Mouse (Mus musculus): ENCODE data around the gene Ankrd10. TPM values are rescaled to one million over a fixed set of nuclear protein-coding genes. Genes with fewer than 3 reads are reported as not detected.

The Ankrd10 gene
- polyA plus RNA-seq, 1 experiment from 2014 or later = 87.0 TPM

DNA sequence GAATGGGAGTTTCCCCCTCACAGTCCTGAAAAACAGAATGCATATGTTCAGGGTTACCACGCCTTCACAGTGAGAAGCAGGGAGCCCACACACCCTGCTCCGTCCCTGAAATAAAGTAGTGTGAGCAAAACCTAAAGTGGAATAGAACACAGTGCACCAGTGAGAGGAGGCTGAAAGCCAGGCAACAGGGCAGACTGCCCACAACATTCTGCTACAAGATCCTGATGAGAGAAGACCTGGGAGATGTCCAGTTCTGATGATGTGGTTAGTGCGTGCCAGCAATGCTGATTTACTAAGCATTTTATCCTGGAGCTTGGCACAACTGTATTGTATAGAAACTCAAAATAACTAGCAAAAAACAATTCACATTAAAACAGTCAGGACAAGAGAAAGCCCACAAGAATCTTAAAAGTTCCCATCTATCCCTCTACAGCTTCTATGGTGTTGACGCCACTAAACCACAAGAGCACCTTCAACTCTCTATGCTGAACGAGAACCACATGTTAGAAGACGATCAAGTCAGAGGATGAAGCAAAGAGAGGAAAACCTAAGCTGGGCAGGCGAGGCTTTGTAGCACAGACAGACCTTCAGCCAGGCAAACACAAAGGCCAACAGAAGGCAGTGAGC is 6.9 kb downstream of the Ankrd10 start:
- H3K4me1 ChIP-seq (ENCODE audit: control insufficient read depth, insufficient read depth, low read length) = no peaks in the 10 kb centered on the region; the same call in 1 of the 2 replicates
- no peak overlapping the region for H3K27ac ChIP-seq (replicated peaks; ENCODE audit: low read depth, low read length)
- H3K9me3 ChIP-seq (replicated peaks; ENCODE audit: control insufficient read depth, low read length) = no peaks in the 10 kb centered on the region
- no peaks in the 10 kb centered on the region for H3K27me3 ChIP-seq (ENCODE audit: control insufficient read depth, insufficient read depth, low read length)
- H3K9ac ChIP-seq (replicated peaks; ENCODE audit: low read length) = no peak overlapping the region
- DNase-seq (ENCODE audit: low spot score) (no peak), ATAC-seq (replicated peaks; ENCODE audit: insufficient number of reproducible peaks, low FRiP score, low TSS enrichment, low read depth) (no peak)
- no peak overlapping the region for H3K4me2 ChIP-seq (ENCODE audit: low read depth, low read length)
- peaks cover 11% of the 10 kb centered on the region for H3K36me3 ChIP-seq (replicated peaks; ENCODE audit: control insufficient read depth, insufficient read depth, low read depth, low read length)
- no peak overlapping the region for H3K4me3 ChIP-seq (ENCODE audit: low read depth, low read length)
- WGBS = 71% methylated on average over 7 of the region's 7 CpGs

- no peak for ATAC-seq (replicated peaks; ENCODE audit: insufficient number of reproducible peaks, low FRiP score, low TSS enrichment, low read depth)
- no peaks in the 10 kb centered on the region for H3K4me1 ChIP-seq (ENCODE audit: control insufficient read depth, insufficient read depth, low read length)
- H3K4me3 ChIP-seq (ENCODE audit: low read depth, low read length) = no peak overlapping the region
- no peaks in the 10 kb centered on the region for H3K9me3 ChIP-seq (replicated peaks; ENCODE audit: control insufficient read depth, low read length)
- DNase-seq (ENCODE audit: low spot score) = no peak
- H3K9ac ChIP-seq (replicated peaks; ENCODE audit: low read length) = no peak overlapping the region
- no peak overlapping the region for H3K27ac ChIP-seq (replicated peaks; ENCODE audit: low read depth, low read length)
- no peak overlapping the region for H3K4me2 ChIP-seq (ENCODE audit: low read depth, low read length)
- WGBS = 87% methylated on average over 9 of the region's 9 CpGs
- peaks cover 11% of the 10 kb centered on the region for H3K36me3 ChIP-seq (replicated peaks; ENCODE audit: control insufficient read depth, insufficient read depth, low read depth, low read length)
- no peaks in the 10 kb centered on the region for H3K27me3 ChIP-seq (ENCODE audit: control insufficient read depth, insufficient read depth, low read length)
Observed at GRCm38 (mm10) chr8:11627717-11628116, 7.8 kb downstream of the Ankrd10 start.

GRCm38 (mm10) chr8:11625084-11625483 is 10.5 kb downstream of the Ankrd10 start:
- peaks cover 5% of the 10 kb centered on the region for H3K36me3 ChIP-seq (replicated peaks; ENCODE audit: control insufficient read depth, insufficient read depth, low read depth, low read length)
- DNase-seq (ENCODE audit: low spot score) (no peak), ATAC-seq (replicated peaks; ENCODE audit: insufficient number of reproducible peaks, low FRiP score, low TSS enrichment, low read depth) (no peak)
- H3K4me2 ChIP-seq (ENCODE audit: low read depth, low read length) = no peak overlapping the region
- H3K9me3 ChIP-seq (replicated peaks; ENCODE audit: control insufficient read depth, low read length) = no peaks in the 10 kb centered on the region
- no peaks in the 10 kb centered on the region for H3K4me1 ChIP-seq (ENCODE audit: control insufficient read depth, insufficient read depth, low read length)
- no peak overlapping the region for H3K27ac ChIP-seq (replicated peaks; ENCODE audit: low read depth, low read length)
- 89% methylated on average over 4 of the region's 4 CpGs for WGBS
- H3K4me3 ChIP-seq (ENCODE audit: low read depth, low read length) = no peak overlapping the region
- H3K9ac ChIP-seq (replicated peaks; ENCODE audit: low read length) = no peak overlapping the region
- no peaks in the 10 kb centered on the region for H3K27me3 ChIP-seq (ENCODE audit: control insufficient read depth, insufficient read depth, low read length)

GRCm38 (mm10) chr8:11619091-11619490 is 16.5 kb downstream of the Ankrd10 start:
- Histone ChIP-seq H3K9me3 (replicated peaks; ENCODE audit: control insufficient read depth, low read length) (no peaks in the 10 kb centered on the region), H3K9ac (replicated peaks; ENCODE audit: low read length) (no peak overlapping the region), H3K27me3 (ENCODE audit: control insufficient read depth, insufficient read depth, low read length) (no peaks in the 10 kb centered on the region), H3K27ac (replicated peaks; ENCODE audit: low read depth, low read length) (no peak overlapping the region), H3K36me3 (replicated peaks; ENCODE audit: control insufficient read depth, insufficient read depth, low read depth, low read length) (peaks cover 7% of the 10 kb centered on the region; the same call in 1 of the 2 replicates), H3K4me1 (ENCODE audit: control insufficient read depth, insufficient read depth, low read length) (no peaks in the 10 kb centered on the region), H3K4me2 (ENCODE audit: low read depth, low read length) (no peak overlapping the region), H3K4me3 (ENCODE audit: low read depth, low read length) (no peak overlapping the region)
- WGBS = 88% methylated on average over 3 of the region's 3 CpGs
- ATAC-seq (replicated peaks; ENCODE audit: insufficient number of reproducible peaks, low FRiP score, low TSS enrichment, low read depth) (no peak), DNase-seq (ENCODE audit: low spot score) (no peak)

DNA sequence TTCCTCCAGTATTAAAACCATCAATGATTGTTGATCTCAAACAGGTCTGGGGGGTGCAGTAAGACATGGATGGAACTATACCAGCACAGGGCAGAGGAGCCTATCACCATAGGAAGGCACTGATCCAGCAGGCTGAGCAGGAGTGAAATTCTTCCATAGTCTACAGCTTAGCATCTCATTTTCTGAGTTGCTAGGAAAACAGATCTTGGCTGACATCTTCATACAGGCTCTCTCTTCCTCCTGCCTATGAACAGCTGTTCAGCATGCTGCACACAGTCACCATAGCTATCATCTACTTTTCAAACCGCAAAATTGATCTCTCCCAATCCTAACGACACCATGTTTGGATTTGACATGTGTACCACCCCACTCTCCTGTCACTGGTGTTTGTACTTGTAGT is 17.5 kb downstream of the Ankrd10 start:
- no peak for DNase-seq (ENCODE audit: low spot score)

GRCm38 (mm10) chr8:11616294-11616693 is 19.3 kb downstream of the Ankrd10 start:
- Histone ChIP-seq H3K36me3 (replicated peaks; ENCODE audit: control insufficient read depth, insufficient read depth, low read depth, low read length) (peaks cover 14% of the 10 kb centered on the region), H3K27ac (replicated peaks; ENCODE audit: low read depth, low read length) (no peak overlapping the region), H3K4me3 (ENCODE audit: low read depth, low read length) (no peak overlapping the region), H3K9ac (replicated peaks; ENCODE audit: low read length) (no peak overlapping the region), H3K9me3 (replicated peaks; ENCODE audit: control insufficient read depth, low read length) (no peaks in the 10 kb centered on the region), H3K4me2 (ENCODE audit: low read depth, low read length) (no peak overlapping the region), H3K4me1 (ENCODE audit: control insufficient read depth, insufficient read depth, low read length) (no peaks in the 10 kb centered on the region), H3K27me3 (ENCODE audit: control insufficient read depth, insufficient read depth, low read length) (no peaks in the 10 kb centered on the region)
- WGBS = 27% methylated on average over 1 of the region's 1 CpGs
- ATAC-seq (replicated peaks; ENCODE audit: insufficient number of reproducible peaks, low FRiP score, low TSS enrichment, low read depth) (0 out of 2 replicates have a peak, but pooled peaks have one; percentile 44), DNase-seq (ENCODE audit: low spot score) (peak; percentile 64)

More for the DNA sequence above, 17.5 kb downstream of the Ankrd10 start:
- H3K36me3 ChIP-seq (replicated peaks; ENCODE audit: control insufficient read depth, insufficient read depth, low read depth, low read length) = peaks cover 7% of the 10 kb centered on the region; the same call in 1 of the 2 replicates
- H3K4me2 ChIP-seq (ENCODE audit: low read depth, low read length) = no peak overlapping the region
- no peak overlapping the region for H3K9ac ChIP-seq (replicated peaks; ENCODE audit: low read length)
- no peak overlapping the region for H3K27ac ChIP-seq (replicated peaks; ENCODE audit: low read depth, low read length)
- H3K4me3 ChIP-seq (ENCODE audit: low read depth, low read length) = no peak overlapping the region
- no peak for ATAC-seq (replicated peaks; ENCODE audit: insufficient number of reproducible peaks, low FRiP score, low TSS enrichment, low read depth)
- H3K4me1 ChIP-seq (ENCODE audit: control insufficient read depth, insufficient read depth, low read length) = no peaks in the 10 kb centered on the region
- H3K27me3 ChIP-seq (ENCODE audit: control insufficient read depth, insufficient read depth, low read length) = no peaks in the 10 kb centered on the region
- no peaks in the 10 kb centered on the region for H3K9me3 ChIP-seq (replicated peaks; ENCODE audit: control insufficient read depth, low read length)
- 85% methylated on average over 2 of the region's 2 CpGs for WGBS

DNA sequence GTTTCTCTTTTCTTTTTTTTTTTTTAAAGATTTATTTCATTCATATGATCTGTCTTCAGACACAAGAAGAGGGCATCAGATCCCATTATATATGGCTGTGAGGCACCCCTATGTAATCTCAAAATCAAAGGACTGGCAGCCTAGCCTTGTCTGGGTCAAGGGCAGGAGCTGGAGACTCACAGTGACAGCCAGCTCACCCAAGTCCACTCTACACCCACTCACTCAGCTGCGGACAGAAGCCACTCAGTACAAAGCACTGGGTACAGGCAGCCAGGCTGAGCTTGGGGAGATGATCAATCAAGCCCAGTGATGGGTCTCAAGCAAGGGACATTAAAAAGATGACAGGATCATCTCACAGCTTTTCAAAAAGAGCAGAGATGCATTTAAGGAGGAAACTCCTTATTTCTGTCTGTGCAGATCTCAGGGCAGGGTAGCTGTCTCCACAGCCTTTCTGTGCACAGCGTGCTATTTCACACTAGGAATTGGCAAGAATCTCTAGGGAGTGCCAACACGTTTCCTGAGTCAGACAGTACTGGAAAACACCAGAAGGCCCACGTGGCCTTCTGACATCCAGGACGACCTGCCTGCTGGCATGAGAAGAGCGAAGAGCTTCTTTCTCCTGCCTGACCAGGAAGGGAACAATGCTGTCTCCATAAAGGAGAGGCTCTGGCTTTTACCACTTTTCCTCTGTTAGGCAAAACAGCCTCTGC is 21.3 kb downstream of the Ankrd10 start:
- no peak overlapping the region for H3K4me2 ChIP-seq (ENCODE audit: low read depth, low read length)
- no peak overlapping the region for H3K27ac ChIP-seq (replicated peaks; ENCODE audit: low read depth, low read length)
- H3K4me3 ChIP-seq (ENCODE audit: low read depth, low read length) = no peak overlapping the region
- no peaks in the 10 kb centered on the region for H3K27me3 ChIP-seq (ENCODE audit: control insufficient read depth, insufficient read depth, low read length)
- WGBS = 86% methylated on average over 6 of the region's 6 CpGs
- DNase-seq (ENCODE audit: low spot score) (no peak), ATAC-seq (replicated peaks; ENCODE audit: insufficient number of reproducible peaks, low FRiP score, low TSS enrichment, low read depth) (no peak)
- no peak overlapping the region for H3K9ac ChIP-seq (replicated peaks; ENCODE audit: low read length)
- H3K36me3 ChIP-seq (replicated peaks; ENCODE audit: control insufficient read depth, insufficient read depth, low read depth, low read length) = peaks cover 13% of the 10 kb centered on the region
- H3K9me3 ChIP-seq (replicated peaks; ENCODE audit: control insufficient read depth, low read length) = no peaks in the 10 kb centered on the region
- no peaks in the 10 kb centered on the region for H3K4me1 ChIP-seq (ENCODE audit: control insufficient read depth, insufficient read depth, low read length)

DNA sequence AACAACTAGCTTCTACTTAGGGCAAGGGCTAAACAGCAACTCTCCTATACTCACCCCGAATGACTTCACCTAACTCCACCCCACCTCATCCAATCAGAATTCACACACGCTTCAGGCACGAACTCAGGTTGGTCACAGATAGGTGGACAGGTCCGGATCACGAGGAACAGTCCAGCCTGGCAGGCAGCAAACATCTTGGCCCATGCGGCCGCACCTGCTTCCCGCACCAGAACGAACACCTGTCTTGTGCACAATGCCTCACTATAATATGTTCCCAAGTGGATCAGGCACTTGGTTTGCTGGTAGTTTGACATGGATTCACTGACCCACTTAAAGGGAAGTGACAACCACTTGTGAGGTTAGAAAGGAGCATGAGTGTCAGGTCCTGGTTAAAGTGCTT is 26.7 kb downstream of the Ankrd10 start:
- no peak for DNase-seq (ENCODE audit: low spot score)
- 95% methylated on average over 9 of the region's 9 CpGs for WGBS

More for the DNA sequence above, 26.7 kb downstream of the Ankrd10 start:
- no peak overlapping the region for H3K4me3 ChIP-seq (ENCODE audit: low read depth, low read length)
- peaks cover 8% of the 10 kb centered on the region for H3K36me3 ChIP-seq (replicated peaks; ENCODE audit: control insufficient read depth, insufficient read depth, low read depth, low read length)
- no peak overlapping the region for H3K4me2 ChIP-seq (ENCODE audit: low read depth, low read length)
- no peak for ATAC-seq (replicated peaks; ENCODE audit: insufficient number of reproducible peaks, low FRiP score, low TSS enrichment, low read depth)
- no peaks in the 10 kb centered on the region for H3K9me3 ChIP-seq (replicated peaks; ENCODE audit: control insufficient read depth, low read length)
- no peak overlapping the region for H3K27ac ChIP-seq (replicated peaks; ENCODE audit: low read depth, low read length)
- no peaks in the 10 kb centered on the region for H3K4me1 ChIP-seq (ENCODE audit: control insufficient read depth, insufficient read depth, low read length)
- H3K9ac ChIP-seq (replicated peaks; ENCODE audit: low read length) = no peak overlapping the region
- no peaks in the 10 kb centered on the region for H3K27me3 ChIP-seq (ENCODE audit: control insufficient read depth, insufficient read depth, low read length)

All from embryonic facial prominence, embryonic 11.5 days (tissue).